Mouse (Mus musculus) cerebellum, adult 2 months (tissue): ENCODE data around the gene Dennd1a. TPM values are rescaled to one million over a fixed set of nuclear protein-coding genes. Genes with fewer than 3 reads are reported as not detected.
A peak's percentile ranks its signal among the peaks of the same experiment; 100 is the strongest.

Experiments
- DNase-seq, 2 experiments: peaks; one replicate each; pipeline ENCODE4 v3.0.0; 2021
- H3K27ac ChIP-seq: fragments of 200-500 bp; 2 replicates; pipeline ENCODE4 v1.5.1; 2012; ENCODE audit warnings: low read length, control low read depth, inconsistent platforms; ENCODE audit not compliant: insufficient read depth
- H3K27me3 ChIP-seq: fragments of 200-500 bp; 2 replicates; pipeline ENCODE4 v1.6.1; 2012; ENCODE audit warnings: inconsistent platforms, mild to moderate bottlenecking, low read length, moderate library complexity; ENCODE audit not compliant: control insufficient read depth, insufficient read depth
- H3K4me1 ChIP-seq: fragments of 200-500 bp; 2 replicates; pipeline ENCODE4 v1.6.1; 2011; ENCODE audit warnings: low read length; ENCODE audit not compliant: control insufficient read depth, insufficient read depth
- H3K4me3 ChIP-seq: fragments of 200-500 bp; replicated peaks from 2 replicates; pipeline ENCODE3; 2011; ENCODE audit warnings: mild to moderate bottlenecking, low read depth, low read length, control low read depth; ENCODE audit not compliant: insufficient read depth
- CTCF ChIP-seq: fragments of 200-500 bp; IDR thresholded peaks from 2 replicates; pipeline ENCODE4 v1.5.1; 2011; ENCODE audit warnings: low read depth, mild to moderate bottlenecking, control low read depth, low read length, moderate library complexity, borderline replicate concordance; ENCODE audit not compliant: insufficient read depth
- POLR2A ChIP-seq: fragments of 200-500 bp; IDR thresholded peaks from 2 replicates; pipeline ENCODE4 v1.6.1; 2011; ENCODE audit warnings: low read length, control low read depth, borderline replicate concordance; ENCODE audit not compliant: insufficient read depth
- WGBS: fragments of 180-500 bp; shearing (Covaris S2); methylation state at CpG from one replicate; pipeline ENCODE4 v1.1.7; 2018; 5-methylcytosine and 5-hydroxymethylcytosine counted together
- polyA plus RNA-seq: library from polyadenylated mRNA; depleted of rRNA; stranded (reverse); fragments of >200 nt; gene quantifications from 2 replicates; pipeline ENCODE4 v1.2.3, GENCODE M21; 2012

Dennd1a gene
- polyA plus RNA-seq, 1 experiment = 38.0 TPM

GRCm38 (mm10) chr2:38096328-38096727 lies 190.9 kb downstream of the Dennd1a start:
- Histone ChIP-seq H3K27ac (no peak overlapping the region), H3K4me3 (no peak overlapping the region), H3K27me3 (no peaks in the 10 kb centered on the region), H3K4me1 (peaks cover 12% of the 10 kb centered on the region)
- no peak for DNase-seq
- TF ChIP-seq POLR2A (no peak), CTCF (no peak)

- WGBS = 86% methylated on average over 2 of the region's 2 CpGs
- no peak for TF ChIP-seq POLR2A
- no peak for TF ChIP-seq CTCF
- DNase-seq = no peak
These were observed 192.6 kb downstream of the Dennd1a start for GRCm38 (mm10) chr2:38094380-38095163.

GRCm38 (mm10) chr2:38093968-38094367 lies 193.2 kb downstream of the Dennd1a start:
- H3K27me3 ChIP-seq = no peaks in the 10 kb centered on the region
- no peak overlapping the region for H3K27ac ChIP-seq
- peaks cover 6% of the 10 kb centered on the region for H3K4me1 ChIP-seq
- no peak overlapping the region for H3K4me3 ChIP-seq
- DNase-seq = no peak
- TF ChIP-seq CTCF (no peak), POLR2A (no peak)

More at GRCm38 (mm10) chr2:38094380-38095163, 192.6 kb downstream of the Dennd1a start:
- Histone ChIP-seq H3K27me3 (no peaks in the 10 kb centered on the region), H3K27ac (no peak overlapping the region), H3K4me1 (peaks cover 6% of the 10 kb centered on the region), H3K4me3 (no peak overlapping the region)

DNA sequence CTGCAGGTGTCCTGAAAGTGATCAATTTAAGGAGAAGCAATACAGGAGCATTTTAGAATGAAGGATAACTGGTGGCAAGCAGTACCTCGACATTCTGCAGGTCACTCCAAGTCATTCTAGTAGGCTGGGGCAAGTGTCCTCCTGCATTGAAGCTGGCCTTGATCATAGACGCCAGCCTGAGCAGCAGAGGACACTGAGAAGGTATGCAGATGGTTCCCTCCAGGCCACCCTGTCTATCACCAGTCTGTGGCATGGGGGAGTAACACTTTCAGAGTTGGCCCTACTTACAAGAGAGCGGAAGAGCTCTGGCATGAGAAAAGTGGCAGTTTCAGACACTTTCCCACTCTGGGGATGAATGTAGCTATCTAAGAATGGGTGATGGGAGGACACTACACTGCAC lies 193.9 kb downstream of the Dennd1a start:
- Histone ChIP-seq H3K27me3 (no peaks in the 10 kb centered on the region), H3K4me3 (no peak overlapping the region), H3K4me1 (peaks cover 9% of the 10 kb centered on the region), H3K27ac (no peak overlapping the region)
- 19% methylated on average over 3 of the region's 3 CpGs for WGBS
- DNase-seq = peak; percentile 27 to 57
- no peak for TF ChIP-seq POLR2A
- TF ChIP-seq CTCF = no peak

DNA sequence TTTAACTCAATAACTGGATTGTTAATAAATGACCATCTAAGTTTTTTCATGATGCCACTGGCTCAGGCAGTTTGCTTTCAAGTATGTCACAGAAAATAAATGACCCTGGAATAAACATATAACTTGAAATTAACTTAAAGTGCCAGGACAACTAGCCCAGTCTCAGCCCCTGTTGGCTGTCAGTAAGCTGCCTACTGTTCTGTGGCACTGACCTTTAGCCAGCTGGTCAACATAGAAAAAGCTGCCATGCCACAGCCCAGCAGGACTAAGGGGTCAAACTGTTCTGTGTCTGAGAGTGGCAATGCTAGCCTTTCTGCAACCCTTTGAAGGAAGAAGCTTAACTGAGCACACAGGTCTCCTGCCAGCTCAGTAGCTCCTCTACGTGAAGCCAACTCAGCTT lies 198.8 kb downstream of the Dennd1a start:
- peak; percentile 26 to 43 for DNase-seq
- Histone ChIP-seq H3K4me1 (peaks cover 12% of the 10 kb centered on the region), H3K4me3 (no peak overlapping the region), H3K27ac (no peak overlapping the region), H3K27me3 (no peaks in the 10 kb centered on the region)
- no peak for TF ChIP-seq POLR2A
- TF ChIP-seq CTCF = no peak
- WGBS = 13% methylated on average over 1 of the region's 1 CpGs

- peaks cover 11% of the 10 kb centered on the region for H3K4me1 ChIP-seq
- no peak overlapping the region for H3K27ac ChIP-seq
- H3K4me3 ChIP-seq = no peak overlapping the region
- no peak for TF ChIP-seq POLR2A
- TF ChIP-seq CTCF = no peak
- 95% methylated on average over 2 of the region's 2 CpGs for WGBS
- H3K27me3 ChIP-seq = no peaks in the 10 kb centered on the region
- DNase-seq = no peak
These were observed 202.1 kb downstream of the Dennd1a start for GRCm38 (mm10) chr2:38085058-38085457.

GRCm38 (mm10) chr2:38083251-38083650 lies 203.9 kb downstream of the Dennd1a start:
- WGBS = 66% methylated on average over 3 of the region's 3 CpGs
- TF ChIP-seq CTCF (no peak), POLR2A (no peak)
- DNase-seq = peak in 1 of 2 experiments; percentile 11
- Histone ChIP-seq H3K4me3 (no peak overlapping the region), H3K4me1 (peaks cover 8% of the 10 kb centered on the region), H3K27me3 (no peaks in the 10 kb centered on the region), H3K27ac (no peak overlapping the region)

DNA sequence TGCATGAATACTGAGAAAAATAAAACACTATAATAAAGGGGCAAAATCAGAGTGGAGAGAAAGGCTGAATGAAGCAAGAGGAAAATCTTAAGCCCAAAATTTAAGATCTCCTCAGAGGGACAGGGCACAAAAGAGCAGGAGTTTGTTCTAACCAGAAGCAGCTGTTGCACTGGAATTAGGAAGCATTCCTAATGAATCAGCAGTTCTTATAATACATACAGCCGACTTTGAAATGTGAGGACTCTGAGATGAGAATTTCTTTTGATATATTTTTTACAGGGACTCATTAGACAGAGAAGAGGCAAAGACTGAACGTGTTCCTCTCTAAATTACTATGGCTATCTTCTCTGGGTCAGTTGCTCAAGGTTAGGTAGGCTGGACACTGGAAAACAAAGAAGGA lies 212.7 kb downstream of the Dennd1a start:
- WGBS = 69% methylated on average over 2 of the region's 2 CpGs
- Histone ChIP-seq H3K4me3 (no peak overlapping the region), H3K27me3 (no peaks in the 10 kb centered on the region), H3K27ac (no peak overlapping the region), H3K4me1 (no peaks in the 10 kb centered on the region)
- no peak for DNase-seq
- TF ChIP-seq CTCF (no peak), POLR2A (no peak)
